In the genomic region with DNA sequence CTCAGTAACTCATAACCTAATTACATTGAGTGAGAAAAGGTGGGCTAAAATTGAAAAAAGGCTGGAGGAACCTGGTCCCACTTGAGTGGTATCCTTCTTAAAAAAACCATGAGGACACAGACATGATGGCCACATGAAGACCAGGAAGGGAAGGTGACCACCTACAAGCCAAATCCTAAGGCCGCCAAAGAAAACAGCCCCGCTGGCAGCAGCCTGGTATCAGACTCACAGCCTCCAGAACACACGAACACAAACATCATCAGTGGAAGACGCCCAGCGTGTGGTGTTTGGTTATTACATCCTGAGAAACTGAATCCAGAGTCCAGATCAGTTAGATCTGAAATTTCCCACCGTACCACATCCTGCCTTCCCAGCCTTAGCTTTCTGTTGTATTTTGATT, we compare ENCODE assay signal across 13 mouse cellular contexts.
DNase-seq lines count a peak whose midpoint lies in the region.
"Had no signal": no experiment of that assay in that cellular context is flagged by ENCODE, and none has a peak within 500 bp of the region (broad histone marks: within the 10 kb centered on the region; RNA-seq: fewer than 3 reads in every experiment).

No protein-coding gene starts in this region.

- DNase-seq in heart, adult 11 months: peak; percentile 91
- no peak for DNase-seq in heart, postnatal 36 days
- DNase-seq: adrenal gland, adult 2 months; adrenal gland, adult 8-10 months; adrenal gland, postnatal 10 days; adrenal gland, postnatal 14 days; adrenal gland, postnatal 25 days; adrenal gland, postnatal 36 days; B cell, adult 2 months; cerebellum, adult 11 months; cerebellum, adult 11-12 months; cerebellum, adult 18-20 months; cerebellum, adult 2 months had no signal

- intact Hi-C loops in heart, postnatal 36 days (cut with DNase I): loop anchor here (2.0 to 5.0 kb wide), 2 partner anchors 38 to 256 kb away; no protein-coding TSS in a partner anchor
